ENCODE assay signal across 8 mouse cellular contexts in the genomic region with DNA sequence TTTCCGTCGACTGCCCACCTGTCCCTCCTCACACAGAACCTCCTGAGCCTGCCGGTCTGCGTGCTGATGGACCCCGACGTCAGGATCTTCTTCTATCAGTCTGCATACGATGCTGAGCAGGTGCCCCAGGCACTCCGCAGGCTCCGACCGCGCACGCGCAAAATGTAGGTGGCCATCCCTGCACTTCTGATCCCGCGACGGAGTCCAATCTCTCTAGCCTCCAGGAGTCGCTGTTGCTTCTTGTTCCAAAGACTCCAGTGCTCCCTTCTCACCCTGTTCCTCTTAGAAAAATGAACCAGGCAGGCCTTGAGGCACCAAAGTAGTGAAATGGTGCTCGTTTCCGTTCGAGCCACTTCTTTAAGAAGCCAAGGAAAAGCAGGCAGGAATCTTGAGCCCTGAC. TPM values are rescaled to one million over a fixed set of nuclear protein-coding genes. Genes with fewer than 3 reads are reported as not detected.
DNase-seq lines count a peak whose midpoint lies in the region; ATAC-seq and TF ChIP-seq lines count a peak whose summit lies in the region.
"Had no signal": no experiment of that assay in that cellular context is flagged by ENCODE, and none has a peak within 500 bp of the region (broad histone marks: within the 10 kb centered on the region; RNA-seq: fewer than 3 reads in every experiment).

No protein-coding gene starts in this region.

- no peak overlapping the region for H3K27ac ChIP-seq in forebrain, embryonic 12.5 days
- H3K27ac ChIP-seq in midbrain, postnatal 0 days (ENCODE audit: low read depth, low read length), result no peak overlapping the region
- H3K27ac ChIP-seq: embryonic facial prominence, embryonic 15.5 days had no signal

- DNase-seq in ovary, postnatal 36 days (ENCODE audit: low spot score), result peak; percentile 41
- DNase-seq in ovary, adult 18-20 months (ENCODE audit: low spot score), result no peak
- DNase-seq in c-Kit-positive CD71-negative TER-119-negative erythroid progenitor cells, embryonic 14.5 days (ENCODE audit: low read depth), result peak; percentile 56
- DNase-seq in layer of hippocampus, adult 9-11 months, result peak; percentile 38
- DNase-seq in midbrain, postnatal 0 days (ENCODE audit: low spot score), result peak; percentile 87
- no peak for DNase-seq in urinary bladder, adult 18-20 months (ENCODE audit: low spot score in 2 of 2)

- H3K4me2 ChIP-seq in forebrain, embryonic 12.5 days, result 0 out of 2 replicates have a peak overlapping the region, but pooled peaks have one; percentile 2
- no peak overlapping the region for H3K4me2 ChIP-seq in midbrain, postnatal 0 days (ENCODE audit: low read depth, low read length, poor library complexity, severe bottlenecking)
- H3K4me2 ChIP-seq: embryonic facial prominence, embryonic 15.5 days had no signal

- H3K4me3 ChIP-seq in forebrain, embryonic 12.5 days (replicated peaks), result no peak overlapping the region
- H3K4me3 ChIP-seq in midbrain, postnatal 0 days (ENCODE audit: low read depth, low read length), result no peak overlapping the region
- H3K4me3 ChIP-seq: embryonic facial prominence, embryonic 15.5 days had no signal

- no peak for ATAC-seq in forebrain, embryonic 12.5 days (ENCODE audit: low FRiP score)
- ATAC-seq in midbrain, postnatal 0 days (ENCODE audit: low FRiP score), result no peak

- peak; percentile 74 for TF ChIP-seq CTCF in midbrain, postnatal 0 days (IDR thresholded peaks at IDR 0.05)

- H3K36me3 ChIP-seq in forebrain, embryonic 12.5 days (replicated peaks), result no peaks in the 10 kb centered on the region
- H3K36me3 ChIP-seq in midbrain, postnatal 0 days (ENCODE audit: insufficient read depth, low read length), result no peaks in the 10 kb centered on the region
- H3K36me3 ChIP-seq: embryonic facial prominence, embryonic 15.5 days had no signal

- WGBS in forebrain, embryonic 12.5 days, result 24% methylated on average over 20 of the region's 20 CpGs
- 24% methylated on average over 20 of the region's 20 CpGs for WGBS in midbrain, postnatal 0 days

- no peak overlapping the region for H3K9ac ChIP-seq in forebrain, embryonic 12.5 days
- H3K9ac ChIP-seq in midbrain, postnatal 0 days (replicated peaks; ENCODE audit: low read length, poor library complexity, severe bottlenecking), result no peak overlapping the region
- H3K9ac ChIP-seq: embryonic facial prominence, embryonic 15.5 days had no signal

- no peaks in the 10 kb centered on the region for H3K9me3 ChIP-seq in forebrain, embryonic 12.5 days
- H3K9me3 ChIP-seq in midbrain, postnatal 0 days (ENCODE audit: low read length), result no peaks in the 10 kb centered on the region
- H3K9me3 ChIP-seq: embryonic facial prominence, embryonic 15.5 days had no signal

- H3K27me3 ChIP-seq in forebrain, embryonic 12.5 days, result peaks cover 20% of the 10 kb centered on the region; the same call in 1 of the 2 replicates
- 0 out of 2 replicates have a peak, but pooled peaks cover 4% of the 10 kb centered on the region for H3K27me3 ChIP-seq in midbrain, postnatal 0 days (ENCODE audit: insufficient read depth, low read length)

- H3K4me1 ChIP-seq in forebrain, embryonic 12.5 days, result no peaks in the 10 kb centered on the region
- H3K4me1 ChIP-seq in midbrain, postnatal 0 days (ENCODE audit: insufficient read depth, low read length), result no peaks in the 10 kb centered on the region
- H3K4me1 ChIP-seq: embryonic facial prominence, embryonic 15.5 days had no signal

RNA-seq across cellular contexts. Expression of a gene that starts 10.2 kb away (rescaled TPM):
- polyA plus RNA-seq in forebrain, embryonic 12.5 days (2016; fragmentation: Nextera tagmentation; extraction: Ambion mirVana), result 2.6 and 3.2 TPM in 2 replicates
- 0.22 and 0.42 TPM in 2 replicates for total RNA-seq in midbrain, postnatal 0 days (2014; rRNA removed)
- 0.65 and 1.1 TPM in 2 replicates for polyA plus RNA-seq in midbrain, postnatal 0 days (2015; fragmentation: Nextera tagmentation; extraction: Ambion mirVana)

RNA-seq across cellular contexts. Expression of a gene that starts 48.6 kb away (rescaled TPM):
- polyA plus RNA-seq in forebrain, embryonic 12.5 days (2016; fragmentation: Nextera tagmentation; extraction: Ambion mirVana), result not detected in 2 replicates
- total RNA-seq in midbrain, postnatal 0 days (2014; rRNA removed), result 0.61 and 3.6 TPM in 2 replicates
- 1.9 and 3.3 TPM in 2 replicates for polyA plus RNA-seq in midbrain, postnatal 0 days (2015; fragmentation: Nextera tagmentation; extraction: Ambion mirVana)
- polyA plus RNA-seq: embryonic facial prominence, embryonic 15.5 days had no signal

RNA-seq across cellular contexts. Expression of a gene that starts 50.8 kb away (rescaled TPM):
- 0.10 and 0.20 TPM in 2 replicates for polyA plus RNA-seq in forebrain, embryonic 12.5 days (2016; fragmentation: Nextera tagmentation; extraction: Ambion mirVana)
- total RNA-seq in midbrain, postnatal 0 days (2014; rRNA removed), result 0.11 and 0.14 TPM in 2 replicates
- polyA plus RNA-seq in midbrain, postnatal 0 days (2015; fragmentation: Nextera tagmentation; extraction: Ambion mirVana), result 0.28 and 0.34 TPM in 2 replicates

Comparison
In these comparisons a context has a peak if more than half of its experiments do, and no peak if none do; other contexts are left out.
1. DNase-seq: peak in ovary, postnatal 36 days (single experiment), c-Kit-positive CD71-negative TER-119-negative erythroid progenitor cells, embryonic 14.5 days (single experiment), layer of hippocampus, adult 9-11 months (single experiment) and midbrain, postnatal 0 days (single experiment); none in ovary, adult 18-20 months (single experiment) and urinary bladder, adult 18-20 months (0 of 2).